Mouse (Mus musculus): ENCODE results near the gene Gpr142.

DNA sequence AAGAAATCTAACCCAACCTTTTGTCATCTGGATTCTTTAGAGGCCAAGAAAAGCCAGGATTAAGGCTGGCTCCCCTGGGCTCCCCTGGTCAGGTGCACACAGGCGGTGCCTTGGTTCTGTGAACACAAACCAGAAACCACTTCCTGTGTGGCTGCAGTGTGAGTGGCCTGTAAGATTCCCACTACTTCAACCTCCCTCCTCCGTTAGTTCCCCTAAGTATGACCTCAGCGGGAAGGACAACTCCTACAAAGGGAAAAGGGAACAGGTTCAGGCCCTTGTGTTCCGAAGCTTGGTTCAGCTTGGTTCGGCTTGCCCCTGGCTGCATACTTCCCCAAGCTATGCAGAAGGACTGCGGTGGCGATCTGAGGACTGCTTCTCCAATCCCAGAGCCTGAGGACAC lies 19.5 kb downstream of the Gpr142 start:
- TF ChIP-seq CTCF (IDR thresholded peaks at IDR 0.05; ENCODE audit: insufficient read depth, low read length) (no peak), POLR2A (IDR thresholded peaks at IDR 0.05; ENCODE audit: borderline replicate concordance, extremely low read depth, low read depth, low read length) (no peak)
